Mouse (Mus musculus) midbrain, postnatal 0 days (tissue): ENCODE data around the gene Rab3ip. TPM values are rescaled to one million over a fixed set of nuclear protein-coding genes. Genes with fewer than 3 reads are reported as not detected.

ENCODE experiments used
- ATAC-seq: fragments of 200-750 bp; cut with Nextera tagmentation; 2 replicates; pipeline ENCODE4 v1.8.0; 2017; ENCODE audit warnings: moderate number of reproducible peaks, mild to moderate bottlenecking, moderate TSS enrichment, moderate library complexity; ENCODE audit not compliant: low FRiP score
- DNase-seq: peaks from one replicate; pipeline ENCODE4 v3.0.0-alpha.2; 2015; ENCODE audit warnings: low spot score
- H3K27ac ChIP-seq: fragments of 300-500 bp; sonication (generic); 2 replicates; pipeline ENCODE4 v1.5.1; 2014; ENCODE audit warnings: low read depth, mild to moderate bottlenecking, low read length, mixed read lengths
- H3K27me3 ChIP-seq: fragments of 300-500 bp; sonication (generic); 2 replicates; pipeline ENCODE4 v1.6.1; 2014; ENCODE audit warnings: low read length, control low read depth, mixed read lengths; ENCODE audit not compliant: insufficient read depth
- H3K36me3 ChIP-seq: fragments of 300-500 bp; sonication (generic); 2 replicates; pipeline ENCODE4 v1.6.1; 2014; ENCODE audit warnings: low read length, control low read depth, mixed read lengths; ENCODE audit not compliant: insufficient read depth
- H3K4me1 ChIP-seq: fragments of 300-500 bp; sonication (generic); 2 replicates; pipeline ENCODE4 v1.6.1; 2014; ENCODE audit warnings: mild to moderate bottlenecking, control low read depth, antibody characterized with exemption, low read length, mixed read lengths; ENCODE audit not compliant: insufficient read depth
- H3K4me2 ChIP-seq: fragments of 300-500 bp; sonication (generic); 2 replicates; pipeline ENCODE4 v1.6.1; 2014; ENCODE audit warnings: low read depth, mild to moderate bottlenecking, low read length, mixed read lengths; ENCODE audit not compliant: poor library complexity, severe bottlenecking
- H3K4me3 ChIP-seq: fragments of 300-500 bp; sonication (generic); 2 replicates; pipeline ENCODE4 v1.5.1; 2014; ENCODE audit warnings: low read depth, mild to moderate bottlenecking, low read length, moderate library complexity
- H3K9ac ChIP-seq: fragments of 300-500 bp; sonication (generic); replicated peaks from 2 replicates; pipeline ENCODE4 v1.6.1; 2014; ENCODE audit warnings: mild to moderate bottlenecking, low read length, moderate library complexity, mixed read lengths; ENCODE audit not compliant: poor library complexity, severe bottlenecking
- H3K9me3 ChIP-seq: fragments of 300-500 bp; sonication (generic); 2 replicates; pipeline ENCODE4 v1.6.1; 2016; ENCODE audit warnings: low read length, control low read depth
- CTCF ChIP-seq: IDR thresholded peaks from 2 replicates; pipeline ENCODE4 v1.5.1; 2016; ENCODE audit warnings: antibody characterized with exemption, mild to moderate bottlenecking
- WGBS: fragments of 180-500 bp; shearing (Covaris S2); extraction: QIAGEN DNeasy Blood & Tissue Kit; methylation state at CpG from one replicate; pipeline ENCODE4 v1.1.7; 2014; 5-methylcytosine and 5-hydroxymethylcytosine counted together
- polyA plus RNA-seq: library from polyadenylated mRNA; unstranded; fragments of >200 nt; fragmentation: Nextera tagmentation; extraction: Ambion mirVana; gene quantifications from 2 replicates; pipeline ENCODE4 v1.2.1, GENCODE M21; 2015
- total RNA-seq: library from RNA; depleted of rRNA; stranded (reverse); fragments of >200 nt; gene quantifications from 2 replicates; pipeline ENCODE4 v1.2.3, GENCODE M21; 2014

Gene Rab3ip
- total and polyA plus RNA-seq, 2 experiments from 2014 or later, result 34.6 to 142 TPM

DNA sequence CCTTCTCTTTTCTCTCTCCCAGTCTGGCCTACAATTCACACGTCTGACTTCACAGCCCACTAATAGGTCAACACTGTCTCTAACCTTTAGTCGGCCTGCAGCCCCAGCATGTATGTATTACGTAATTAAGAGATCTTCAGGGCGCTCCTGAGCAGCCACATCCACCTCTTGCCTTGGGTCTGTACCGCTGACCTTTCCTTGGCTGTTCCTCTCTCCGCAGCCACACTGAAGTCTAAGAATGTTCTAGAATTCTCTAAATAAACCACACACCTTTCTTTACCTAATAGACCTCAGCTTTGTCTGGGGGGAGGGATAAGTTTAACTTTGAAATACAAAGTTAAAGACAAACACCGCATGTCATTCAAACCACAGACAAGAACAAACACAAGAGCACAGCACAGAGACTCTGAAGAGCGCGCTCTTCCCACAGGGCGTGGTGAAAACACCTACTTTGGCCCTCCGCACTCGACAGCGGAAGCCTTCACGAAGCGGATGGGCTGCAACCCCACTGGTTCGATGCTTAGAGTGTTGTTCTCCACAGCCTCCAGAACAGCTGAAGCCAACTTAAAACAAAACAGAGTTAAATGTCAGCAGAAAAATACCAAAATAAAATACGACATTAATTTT, 36.8 kb downstream of the Rab3ip start:
- peaks cover 27% of the 10 kb centered on the region for H3K36me3 ChIP-seq

DNA sequence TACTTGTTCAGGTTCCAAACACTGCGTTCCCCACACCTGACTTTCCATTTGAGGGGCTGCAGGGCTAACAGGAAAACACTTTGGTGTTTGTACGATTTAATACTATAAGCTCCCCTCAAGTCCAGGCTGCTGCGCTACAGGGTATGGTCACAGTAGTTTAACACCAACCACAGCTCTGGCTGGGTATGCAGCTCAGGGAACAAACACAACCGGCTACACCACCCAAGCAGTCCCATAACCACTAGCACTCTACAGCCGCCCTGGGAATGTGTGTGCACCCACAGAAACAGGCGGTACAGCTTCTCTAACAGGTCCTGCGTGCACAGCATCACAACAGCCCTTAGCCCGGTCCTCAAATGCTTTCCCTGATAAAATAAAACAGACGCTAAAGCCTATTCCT, 37.7 kb downstream of the Rab3ip start:
- Histone ChIP-seq H3K9ac (no peak overlapping the region), H3K36me3 (peaks cover 27% of the 10 kb centered on the region), H3K4me1 (no peaks in the 10 kb centered on the region), H3K4me3 (no peak overlapping the region), H3K4me2 (no peak overlapping the region), H3K27ac (no peak overlapping the region), H3K9me3 (no peaks in the 10 kb centered on the region), H3K27me3 (no peaks in the 10 kb centered on the region)
- DNase-seq, result no peak
- TF ChIP-seq CTCF, result no peak
- no peak for ATAC-seq
- WGBS, result 95% methylated on average over 9 of the region's 9 CpGs

More for the DNA sequence above, 36.8 kb downstream of the Rab3ip start:
- ATAC-seq (no peak), DNase-seq (no peak)
- no peak for TF ChIP-seq CTCF
- Histone ChIP-seq H3K27ac (no peak overlapping the region), H3K27me3 (no peaks in the 10 kb centered on the region), H3K9me3 (no peaks in the 10 kb centered on the region), H3K4me3 (no peak overlapping the region), H3K4me1 (no peaks in the 10 kb centered on the region), H3K9ac (no peak overlapping the region), H3K4me2 (no peak overlapping the region)
- 95% methylated on average over 17 of the region's 17 CpGs for WGBS

DNA sequence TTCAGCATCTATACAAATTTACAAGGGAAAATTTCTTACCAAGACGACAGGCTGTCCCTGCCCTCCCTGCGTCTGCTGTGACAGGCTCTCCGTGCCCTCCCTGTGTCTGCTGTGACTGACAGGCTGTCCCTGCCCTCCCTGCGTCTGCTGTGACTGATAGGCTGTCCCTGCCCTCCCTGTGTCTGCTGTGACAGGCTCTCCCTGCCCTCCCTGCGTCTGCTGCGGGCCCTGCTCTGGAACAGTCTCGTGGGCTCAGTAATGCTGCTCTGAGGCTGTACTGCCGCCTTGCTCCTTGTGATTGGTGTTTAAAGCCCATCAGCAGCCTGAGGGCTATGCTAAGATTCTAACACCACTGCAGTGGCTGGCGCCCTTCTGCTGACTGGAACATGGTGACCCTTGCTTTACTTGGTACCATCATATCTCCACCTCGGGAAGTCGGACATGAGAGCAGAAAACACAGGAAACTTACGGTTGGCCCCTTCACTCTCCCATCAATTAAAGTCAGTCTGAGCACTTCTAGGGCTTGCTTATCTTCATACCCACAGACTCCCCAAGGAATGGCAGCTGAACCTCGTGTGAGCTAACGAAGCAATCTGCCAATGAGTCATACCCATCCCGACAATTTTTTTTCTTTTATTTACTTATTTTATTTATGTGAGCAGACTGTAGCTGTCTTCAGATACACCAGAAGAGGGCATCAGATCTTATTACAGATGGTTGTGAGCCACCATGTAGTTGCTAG, 41.5 kb downstream of the Rab3ip start:
- Histone ChIP-seq H3K4me3 (no peak overlapping the region), H3K36me3 (peaks cover 43% of the 10 kb centered on the region), H3K9me3 (no peaks in the 10 kb centered on the region), H3K4me2 (no peak overlapping the region), H3K4me1 (no peaks in the 10 kb centered on the region), H3K27me3 (no peaks in the 10 kb centered on the region), H3K9ac (no peak overlapping the region), H3K27ac (no peak overlapping the region)
- ATAC-seq (no peak), DNase-seq (no peak)
- no peak for TF ChIP-seq CTCF
- 81% methylated on average over 15 of the region's 15 CpGs for WGBS

DNA sequence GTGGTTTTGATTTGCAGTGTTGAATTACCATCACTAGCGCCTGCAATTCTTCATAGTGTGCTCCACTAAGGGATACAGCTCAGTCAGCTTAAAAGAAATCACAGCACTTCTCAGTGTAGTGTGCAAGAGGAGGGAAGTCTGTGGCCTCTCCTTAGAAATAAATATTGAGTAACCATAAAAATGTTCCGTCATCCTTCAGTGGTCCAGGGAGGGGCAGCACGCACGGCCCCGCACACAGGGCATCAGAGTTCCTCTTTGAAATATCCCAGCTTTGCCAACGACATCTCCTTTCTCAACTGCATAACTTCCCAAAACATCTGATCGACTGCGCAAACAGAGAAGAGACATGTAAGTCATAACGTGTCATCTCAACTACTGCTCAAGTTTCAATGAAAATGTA, 43.8 kb downstream of the Rab3ip start:
- Histone ChIP-seq H3K9me3 (no peaks in the 10 kb centered on the region), H3K4me1 (no peaks in the 10 kb centered on the region), H3K27ac (no peak overlapping the region), H3K9ac (no peak overlapping the region), H3K4me3 (no peak overlapping the region), H3K4me2 (no peak overlapping the region), H3K36me3 (peaks cover 32% of the 10 kb centered on the region), H3K27me3 (no peaks in the 10 kb centered on the region)
- no peak for ATAC-seq
- no peak for DNase-seq
- WGBS, result 96% methylated on average over 9 of the region's 9 CpGs
- no peak for TF ChIP-seq CTCF

DNA sequence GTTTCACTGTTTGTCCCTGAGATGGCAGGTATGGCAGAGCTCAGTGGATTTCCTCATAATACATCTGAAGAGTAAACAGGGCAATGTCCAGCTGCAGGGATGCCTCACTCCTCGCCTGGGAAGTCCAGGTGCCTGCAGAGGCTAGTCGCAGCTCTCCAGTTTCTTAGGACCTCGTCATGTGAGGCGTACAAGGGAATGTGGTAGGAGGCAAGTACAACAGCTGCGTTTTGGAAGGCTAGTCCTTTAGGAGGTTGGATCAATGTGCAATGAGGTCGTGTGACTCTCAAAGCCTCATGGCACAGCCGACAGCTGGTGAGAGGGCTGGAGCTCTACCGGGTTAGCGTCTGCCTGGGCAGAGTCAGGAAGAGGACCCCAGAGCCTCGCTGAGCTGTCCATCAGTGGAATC, 46.1 kb downstream of the Rab3ip start:
- peaks cover 23% of the 10 kb centered on the region for H3K36me3 ChIP-seq
- no peak overlapping the region for H3K9ac ChIP-seq
- TF ChIP-seq CTCF, result no peak
- no peak overlapping the region for H3K4me2 ChIP-seq
- no peak overlapping the region for H3K27ac ChIP-seq
- no peak for DNase-seq
- no peaks in the 10 kb centered on the region for H3K4me1 ChIP-seq
- no peaks in the 10 kb centered on the region for H3K9me3 ChIP-seq
- no peak for ATAC-seq
- WGBS, result 91% methylated on average over 10 of the region's 10 CpGs
- no peaks in the 10 kb centered on the region for H3K27me3 ChIP-seq
- H3K4me3 ChIP-seq, result no peak overlapping the region
